Mouse (Mus musculus) liver, embryonic 14.5 days (tissue): ENCODE measurements at regions not wholly inside any gene's neighbourhood (a gene's known extent, or its start where the extent isn't known, plus 50 kb on each side); places are given as distances from the start of the nearest gene placed in this dataset.

ENCODE experiments used
- ATAC-seq: fragments of 200-750 bp; cut with Nextera tagmentation; 2 replicates; pipeline ENCODE4 v1.8.0; 2017; ENCODE audit warnings: moderate number of reproducible peaks, mild to moderate bottlenecking, moderate library complexity; ENCODE audit not compliant: insufficient read depth
- DNase-seq, 3 experiments: peaks; one replicate each; pipeline ENCODE4 v3.0.0-alpha.2; 2012 to 2013; ENCODE audit warnings: low read depth in 3 of 3, low spot score in 3 of 3
- H3K27ac ChIP-seq: fragments of 300-500 bp; sonication (generic); 2 replicates; pipeline ENCODE4 v1.5.1; 2014; ENCODE audit warnings: moderate library complexity, mild to moderate bottlenecking, control low read depth, inconsistent platforms
- H3K27me3 ChIP-seq: fragments of 300-500 bp; sonication (generic); 2 replicates; pipeline ENCODE4 v1.6.1; 2014; ENCODE audit warnings: mild to moderate bottlenecking, low read length, moderate library complexity; ENCODE audit not compliant: control insufficient read depth, insufficient read depth
- H3K36me3 ChIP-seq: fragments of 300-500 bp; sonication (generic); replicated peaks from 2 replicates; pipeline ENCODE4 v1.6.1; 2014; ENCODE audit warnings: low read depth; ENCODE audit not compliant: control insufficient read depth, insufficient read depth
- H3K4me1 ChIP-seq, 2 experiments: fragments of 200-500 bp in 1 of 2; fragments of 300-500 bp in 1 of 2; sonication (generic) in 1 of 2; replicated peaks; 2 replicates each; pipeline ENCODE4 v1.6.1; 2012 to 2014; ENCODE audit warnings: antibody characterized with exemption in 1 of 2, inconsistent platforms in 1 of 2, low read length in 1 of 2; ENCODE audit not compliant: control insufficient read depth in 2 of 2, insufficient read depth in 2 of 2
- H3K4me2 ChIP-seq: fragments of 300-500 bp; sonication (generic); 2 replicates; pipeline ENCODE4 v1.6.1; 2014; ENCODE audit warnings: low read depth, mild to moderate bottlenecking, control low read depth, moderate library complexity
- H3K4me3 ChIP-seq, 2 experiments: fragments of 200-500 bp in 1 of 2; fragments of 300-500 bp in 1 of 2; sonication (generic) in 1 of 2; 2 replicates each; pipeline ENCODE4 v1.5.1; 2012 to 2014; ENCODE audit warnings: low read depth in 2 of 2, low read length in 2 of 2, mild to moderate bottlenecking in 2 of 2, control low read depth in 1 of 2, inconsistent platforms in 1 of 2, moderate library complexity in 1 of 2; ENCODE audit not compliant: insufficient read depth in 1 of 2
- H3K9ac ChIP-seq: fragments of 300-500 bp; sonication (generic); replicated peaks from 2 replicates; pipeline ENCODE4 v1.6.1; 2014; ENCODE audit warnings: mild to moderate bottlenecking, control low read depth, moderate library complexity
- H3K9me3 ChIP-seq: fragments of 300-500 bp; sonication (generic); 2 replicates; pipeline ENCODE4 v1.6.1; 2016; ENCODE audit warnings: low read length, mixed read lengths; ENCODE audit not compliant: control insufficient read depth
- CTCF ChIP-seq: IDR thresholded peaks from 2 replicates; pipeline ENCODE4 v1.5.1; 2016; ENCODE audit warnings: antibody characterized with exemption, low read depth, control low read depth
- EP300 ChIP-seq: IDR thresholded peaks from 2 replicates; pipeline ENCODE4 v1.6.1; 2016; ENCODE audit warnings: antibody characterized with exemption, low read depth
- WGBS: fragments of 180-500 bp; shearing (Covaris S2); extraction: QIAGEN DNeasy Blood & Tissue Kit; methylation state at CpG from one replicate; pipeline ENCODE4 v1.1.7; 2014; ENCODE audit not compliant: insufficient replicate concordance; 5-methylcytosine and 5-hydroxymethylcytosine counted together

- Histone ChIP-seq H3K4me3 (no peak overlapping the region), H3K9me3 (no peaks in the 10 kb centered on the region), H3K4me2 (no peak overlapping the region), H3K9ac (no peak overlapping the region), H3K27ac (no peak overlapping the region), H3K4me1 (no peaks in the 10 kb centered on the region; a peak in 1 of 4 replicates), H3K27me3 (no peaks in the 10 kb centered on the region), H3K36me3 (no peaks in the 10 kb centered on the region)
- DNase-seq: no peak
- ATAC-seq: no peak
- TF ChIP-seq EP300 (no peak), CTCF (no peak)
- 49% methylated on average over 4 of the region's 4 CpGs for WGBS
Observed at GRCm38 (mm10) chr17:49367791-49368190, 60.4 kb upstream of the Mocs1 start.

- no peak for DNase-seq
- Histone ChIP-seq H3K9ac (no peak overlapping the region), H3K27ac (no peak overlapping the region), H3K27me3 (no peaks in the 10 kb centered on the region), H3K4me3 (no peak overlapping the region), H3K4me2 (no peak overlapping the region), H3K9me3 (no peaks in the 10 kb centered on the region), H3K4me1 (no peaks in the 10 kb centered on the region; a peak in 1 of 4 replicates), H3K36me3 (no peaks in the 10 kb centered on the region)
- WGBS: 21% methylated on average over 2 of the region's 2 CpGs
- TF ChIP-seq CTCF (no peak), EP300 (no peak)
- no peak for ATAC-seq
Observed at GRCm38 (mm10) chr17:49368476-49369269, 59.5 kb upstream of the Mocs1 start.

GRCm38 (mm10) chr17:49377626-49378025, 50.5 kb upstream of the Mocs1 start:
- Histone ChIP-seq H3K9me3 (no peaks in the 10 kb centered on the region), H3K27ac (no peak overlapping the region), H3K36me3 (no peaks in the 10 kb centered on the region), H3K9ac (no peak overlapping the region), H3K27me3 (no peaks in the 10 kb centered on the region), H3K4me2 (no peak overlapping the region), H3K4me3 (no peak overlapping the region), H3K4me1 (no peaks in the 10 kb centered on the region)
- WGBS: 45% methylated on average over 11 of the region's 11 CpGs
- TF ChIP-seq EP300 (no peak), CTCF (no peak)
- DNase-seq: no peak
- ATAC-seq: no peak
